Mouse (Mus musculus): Measurements from ENCODE around the gene Heyl.

DNA sequence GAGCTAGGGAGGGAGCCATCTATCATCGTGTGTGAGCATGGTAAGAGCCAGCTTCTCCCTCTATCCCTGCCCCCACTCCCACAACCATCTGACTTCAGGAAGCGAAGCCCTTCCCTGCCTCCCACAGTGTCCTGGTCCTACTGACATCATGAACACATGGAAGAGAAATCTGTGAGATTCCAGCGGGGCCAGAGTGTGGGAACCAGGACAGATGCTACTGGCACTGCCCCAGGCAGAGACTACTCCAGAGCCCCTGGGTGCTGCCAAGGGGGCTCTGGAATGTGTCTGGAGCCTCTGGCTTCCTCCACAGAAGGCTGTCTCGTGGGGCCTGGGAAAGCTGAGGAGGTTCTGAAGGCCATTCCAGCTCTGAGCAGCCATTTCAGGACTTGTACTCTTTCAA lies 5.6 kb upstream of the Heyl start:
- no peak for TF ChIP-seq CTCF (IDR thresholded peaks at IDR 0.05; ENCODE audit: low read depth)
- no peak for TF ChIP-seq EP300 (IDR thresholded peaks at IDR 0.05; ENCODE audit: low read depth)

Data from heart, postnatal 0 days (tissue).